Mouse (Mus musculus) olfactory bulb, adult 2 months (tissue): ENCODE measurements around the gene Mag. TPM values are rescaled to one million over a fixed set of nuclear protein-coding genes. Genes with fewer than 3 reads are reported as not detected.
A peak's percentile ranks its signal among the peaks of the same experiment; 100 is the strongest.

ENCODE experiments used
- H3K27ac ChIP-seq: fragments of 200-500 bp; 2 replicates; pipeline ENCODE4 v1.5.1; 2012; ENCODE audit warnings: low read depth, low read length; ENCODE audit not compliant: insufficient read depth
- H3K4me1 ChIP-seq: fragments of 200-500 bp; 2 replicates; pipeline ENCODE4 v1.6.1; 2012; ENCODE audit warnings: low read length; ENCODE audit not compliant: control insufficient read depth, insufficient read depth
- H3K4me3 ChIP-seq: fragments of 200-500 bp; 2 replicates; pipeline ENCODE4 v1.5.1; 2012; ENCODE audit warnings: mild to moderate bottlenecking, low read depth, low read length, moderate library complexity; ENCODE audit not compliant: insufficient read depth
- CTCF ChIP-seq: fragments of 200-500 bp; IDR thresholded peaks from 2 replicates; pipeline ENCODE4 v1.5.1; 2012; ENCODE audit warnings: low read depth, mild to moderate bottlenecking, low read length, moderate library complexity; ENCODE audit not compliant: insufficient read depth
- POLR2A ChIP-seq: fragments of 200-500 bp; IDR thresholded peaks from 2 replicates; pipeline ENCODE4 v1.6.1; 2012; ENCODE audit warnings: mild to moderate bottlenecking, low read depth, low read length, moderate library complexity; ENCODE audit not compliant: insufficient read depth
- WGBS: fragments of 180-500 bp; shearing (Covaris S2); methylation state at CpG from one replicate; pipeline ENCODE4 v1.1.7; 2018; 5-methylcytosine and 5-hydroxymethylcytosine counted together
- polyA plus RNA-seq: library from polyadenylated mRNA; stranded (reverse); fragments of >200 nt; gene quantifications from 2 replicates; pipeline ENCODE4 v1.2.4, GENCODE M21; 2012; ENCODE audit warnings: low replicate concordance; ENCODE audit not compliant: missing spikeins, insufficient read depth, insufficient read length

The Mag gene
- polyA plus RNA-seq, result not detected in 2 replicates

- 68% methylated on average over 8 of the region's 8 CpGs for WGBS
- H3K4me3 ChIP-seq, result no peak within 1 kb of the TSS
- TF ChIP-seq CTCF (no peak), POLR2A (no peak)
- H3K27ac ChIP-seq, result no peak within 1 kb of the TSS
- no peaks in the 10 kb centered on the region for H3K4me1 ChIP-seq
These were observed at the start of gene Mag for GRCm38 (mm10) chr7:30914732-30915131. Gene Mag, minus strand, starts transcription at chr7:30914873.

- no peak for TF ChIP-seq POLR2A
- TF ChIP-seq CTCF, result no peak
- WGBS, result 82% methylated on average over 7 of the region's 7 CpGs
- peaks cover 6% of the 10 kb centered on the region; the same call in 1 of the 2 replicates for H3K4me1 ChIP-seq
- no peak overlapping the region for H3K27ac ChIP-seq
- no peak overlapping the region for H3K4me3 ChIP-seq
These were observed 49.7 kb upstream of the Mag start for GRCm38 (mm10) chr7:30964366-30964765.

GRCm38 (mm10) chr7:30962862-30963261, 48.2 kb upstream of the Mag start:
- no peak overlapping the region for H3K4me3 ChIP-seq
- WGBS, result 92% methylated on average over 5 of the region's 5 CpGs

DNA sequence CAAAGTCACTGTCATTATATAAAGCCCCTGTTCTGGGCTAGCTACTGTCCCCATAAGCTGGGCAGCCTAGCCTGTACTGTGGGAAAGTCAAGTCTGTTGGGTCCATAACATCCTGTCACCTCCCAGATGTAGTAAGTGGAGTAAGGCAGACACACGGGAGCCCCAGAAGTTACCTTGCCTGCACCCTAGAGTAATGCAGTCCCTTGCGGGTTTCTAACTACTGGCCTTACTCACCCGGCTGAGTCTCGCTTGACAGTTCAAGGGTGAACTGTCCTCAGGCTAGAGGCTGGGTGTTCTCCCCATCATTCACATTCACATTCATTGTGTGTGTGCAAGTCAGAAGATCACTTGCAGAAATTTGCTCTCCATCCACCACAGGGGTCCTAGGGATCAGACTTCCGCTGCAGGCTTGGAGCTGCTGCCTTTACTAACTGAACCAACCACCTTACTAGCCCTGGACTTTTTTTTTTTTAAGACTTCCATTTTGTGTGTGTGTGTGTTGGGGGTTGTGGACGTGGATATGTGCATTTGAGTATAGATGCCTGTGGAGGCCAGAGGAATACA, 45.2 kb upstream of the Mag start:
- Histone ChIP-seq H3K4me3 (no peak overlapping the region), H3K27ac (no peak overlapping the region), H3K4me1 (peaks cover 24% of the 10 kb centered on the region)
- WGBS, result 80% methylated on average over 6 of the region's 6 CpGs
- TF ChIP-seq POLR2A, result no peak
- TF ChIP-seq CTCF, result no peak

More at GRCm38 (mm10) chr7:30962862-30963261, 48.2 kb upstream of the Mag start:
- TF ChIP-seq CTCF (no peak), POLR2A (no peak)
- Histone ChIP-seq H3K27ac (no peak overlapping the region), H3K4me1 (peaks cover 19% of the 10 kb centered on the region)

- whole genome bisulfite sequencing, result 94% methylated on average over 9 of the region's 9 CpGs
- H3K27ac ChIP-seq, result no peak overlapping the region
- TF ChIP-seq CTCF, result no peak
- no peak for TF ChIP-seq POLR2A
- H3K4me1 ChIP-seq, result peaks cover 26% of the 10 kb centered on the region
- H3K4me3 ChIP-seq, result no peak overlapping the region
These were observed 44.3 kb upstream of the Mag start for GRCm38 (mm10) chr7:30958866-30959487.

DNA sequence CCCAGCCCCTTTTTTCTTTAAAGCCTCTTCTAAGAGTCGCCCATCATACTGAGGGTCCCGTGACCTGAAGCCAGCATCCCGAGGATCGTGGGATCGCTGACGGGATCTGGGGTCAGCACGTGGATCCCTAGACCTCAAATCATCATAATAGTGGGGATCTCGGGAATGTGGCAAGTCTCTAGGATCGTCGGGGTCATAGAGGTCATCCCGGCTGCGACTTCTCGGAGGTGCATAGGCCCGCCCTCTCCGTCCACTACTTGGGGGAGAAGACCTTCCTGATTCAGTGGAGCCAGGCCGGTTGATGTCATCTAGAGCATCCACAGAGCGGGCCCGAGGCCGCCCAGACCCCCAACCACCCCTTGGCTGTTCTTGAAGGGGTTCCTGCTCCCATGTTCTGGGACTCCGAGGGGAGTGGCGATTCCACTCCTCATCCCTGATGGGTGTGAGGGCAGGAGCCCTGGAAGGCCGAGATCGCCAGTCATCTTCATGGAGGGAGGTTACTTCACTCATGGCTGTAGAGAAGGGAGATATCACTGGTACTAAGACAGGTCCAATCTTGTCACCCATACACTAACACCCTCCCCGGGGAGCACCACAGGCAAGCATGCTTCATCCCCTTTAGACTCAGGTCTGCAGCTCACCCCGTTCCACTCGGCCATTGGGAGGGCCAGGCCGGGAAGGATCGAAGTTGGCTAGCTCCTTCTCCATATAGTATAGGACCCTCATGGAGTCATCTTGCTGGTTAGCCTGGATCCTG, 43.6 kb upstream of the Mag start:
- TF ChIP-seq POLR2A, result no peak
- no peak for TF ChIP-seq CTCF
- peak overlapping the region; percentile 48; the same call in 1 of the 2 replicates for H3K27ac ChIP-seq
- peaks cover 26% of the 10 kb centered on the region for H3K4me1 ChIP-seq
- WGBS, result 78% methylated on average over 28 of the region's 28 CpGs
- peak overlapping the region; percentile 100 for H3K4me3 ChIP-seq

DNA sequence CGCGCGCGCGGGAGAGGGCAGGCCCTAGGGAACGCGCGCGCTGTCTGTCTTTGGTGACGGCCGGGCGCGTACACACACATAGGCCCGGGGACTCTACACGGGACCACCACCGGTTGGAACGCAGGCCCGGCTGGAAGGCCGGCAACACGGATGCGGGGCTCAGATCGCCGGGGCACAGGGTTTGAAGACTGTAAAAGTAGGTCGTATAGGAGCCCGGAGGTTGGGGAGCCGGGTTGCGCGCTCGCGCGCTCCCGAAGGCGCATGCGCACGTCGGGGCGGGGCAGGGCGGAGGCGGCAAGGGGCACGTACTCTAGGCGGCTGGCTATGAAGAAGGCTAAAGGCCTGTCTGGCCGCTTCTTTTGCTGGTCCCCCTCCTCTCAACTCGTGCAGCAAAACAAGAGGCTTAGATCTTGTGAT, 42.7 kb upstream of the Mag start:
- Histone ChIP-seq H3K4me3 (peak overlapping the region; percentile 100), H3K4me1 (peaks cover 33% of the 10 kb centered on the region), H3K27ac (peak overlapping the region; percentile 100)
- under 1% methylated on average over 43 of the region's 43 CpGs for WGBS
- TF ChIP-seq POLR2A (peak; percentile 58), CTCF (no peak)

- 8% methylated on average over 64 of the region's 82 CpGs for WGBS
- peak within 1 kb of the TSS; percentile 100 for H3K4me3 ChIP-seq
- TF ChIP-seq POLR2A (0 out of 2 replicates have a peak, but pooled peaks have one; percentile 22), CTCF (no peak)
- peak within 1 kb of the TSS; percentile 100 for H3K27ac ChIP-seq
- peaks cover 33% of the 10 kb centered on the region for H3K4me1 ChIP-seq
These were observed 42.2 kb upstream of the Mag start, which contains the start of gene Usf2 for GRCm38 (mm10) chr7:30956756-30957366. Gene Usf2, minus strand, starts transcription at chr7:30956803.

GRCm38 (mm10) chr7:30956357-30956751, 41.7 kb upstream of the Mag start:
- 1% methylated on average over 35 of the region's 49 CpGs for WGBS
- Histone ChIP-seq H3K4me3 (peak overlapping the region; percentile 100), H3K27ac (peak overlapping the region; percentile 88), H3K4me1 (peaks cover 33% of the 10 kb centered on the region)
- TF ChIP-seq CTCF (no peak), POLR2A (no peak)
